Mouse (Mus musculus): ENCODE results near the gene Tgfbr2. TPM values are rescaled to one million over a fixed set of nuclear protein-coding genes. Genes with fewer than 3 reads are reported as not detected.

The Tgfbr2 gene
- polyA plus RNA-seq, 1 experiment from 2014 or later, result 49.6 TPM

DNA sequence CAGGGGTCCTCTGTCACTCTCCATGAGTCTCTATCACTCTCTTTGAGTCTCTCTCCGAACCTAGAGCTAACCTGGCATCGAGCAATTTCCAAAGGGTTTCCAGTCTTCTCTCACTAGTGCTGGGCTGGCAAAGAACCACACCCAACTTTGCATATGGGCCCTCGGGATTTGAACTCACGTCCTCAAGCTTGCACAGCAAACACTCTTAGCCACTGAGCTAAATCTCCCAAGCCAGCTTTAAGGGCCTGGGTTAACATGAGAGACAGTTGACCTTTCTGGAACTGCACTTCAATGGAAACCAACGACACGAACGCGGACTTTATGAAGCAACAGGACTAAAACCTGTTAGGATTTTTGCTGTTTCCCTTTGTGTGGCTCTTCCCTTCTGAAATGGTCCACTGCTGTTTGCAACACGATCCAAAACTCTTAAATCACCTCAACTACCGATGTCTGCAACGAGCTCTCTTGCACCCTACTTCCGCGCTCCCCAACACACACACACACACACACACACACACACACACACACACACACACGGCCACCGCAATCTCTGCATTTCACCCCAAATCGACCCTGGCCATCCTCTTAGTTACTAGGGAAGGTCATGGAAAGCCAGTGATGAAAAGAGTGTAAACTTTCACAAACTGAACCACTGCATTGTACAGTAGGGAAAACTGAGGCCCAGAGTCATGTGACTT lies 1.5 kb downstream of the Tgfbr2 start:
- H3K27ac ChIP-seq (replicated peaks), result peak overlapping the region; percentile 97
- H3K4me2 ChIP-seq (replicated peaks), result peak overlapping the region; percentile 77
- peaks cover 52% of the 10 kb centered on the region for H3K4me1 ChIP-seq
- no peaks in the 10 kb centered on the region for H3K27me3 ChIP-seq
- H3K36me3 ChIP-seq, result no peaks in the 10 kb centered on the region
- no peak for ATAC-seq (ENCODE audit: insufficient number of reproducible peaks, low FRiP score, low TSS enrichment, low read depth)
- peak overlapping the region; percentile 95 for H3K9ac ChIP-seq
- H3K9me3 ChIP-seq (replicated peaks), result no peaks in the 10 kb centered on the region
- WGBS, result 71% methylated on average over 16 of the region's 16 CpGs
- peak overlapping the region; percentile 83 for H3K4me3 ChIP-seq (replicated peaks)

GRCm38 (mm10) chr9:116173059-116173458 lies 2.1 kb downstream of the Tgfbr2 start:
- Histone ChIP-seq H3K4me1 (peaks cover 55% of the 10 kb centered on the region), H3K27ac (replicated peaks) (peak overlapping the region; percentile 77), H3K36me3 (no peaks in the 10 kb centered on the region), H3K4me3 (replicated peaks) (peak overlapping the region; percentile 83), H3K27me3 (no peaks in the 10 kb centered on the region), H3K9me3 (replicated peaks) (no peaks in the 10 kb centered on the region), H3K9ac (0 out of 2 replicates have a peak overlapping the region, but pooled peaks have one; percentile 0), H3K4me2 (replicated peaks) (peak overlapping the region; percentile 77)
- WGBS, result 47% methylated on average over 6 of the region's 6 CpGs
- ATAC-seq (ENCODE audit: insufficient number of reproducible peaks, low FRiP score, low TSS enrichment, low read depth), result no peak

GRCm38 (mm10) chr9:116169067-116169466 lies 6.1 kb downstream of the Tgfbr2 start:
- ATAC-seq (ENCODE audit: insufficient number of reproducible peaks, low FRiP score, low TSS enrichment, low read depth), result no peak
- Histone ChIP-seq H3K4me2 (replicated peaks) (no peak overlapping the region), H3K4me3 (replicated peaks) (no peak overlapping the region), H3K9ac (no peak overlapping the region), H3K27ac (replicated peaks) (no peak overlapping the region), H3K36me3 (no peaks in the 10 kb centered on the region; the same call in 1 of the 2 replicates), H3K9me3 (replicated peaks) (no peaks in the 10 kb centered on the region), H3K4me1 (peaks cover 74% of the 10 kb centered on the region), H3K27me3 (no peaks in the 10 kb centered on the region)
- WGBS, result 53% methylated on average over 6 of the region's 6 CpGs

GRCm38 (mm10) chr9:116167304-116167880 lies 7.8 kb downstream of the Tgfbr2 start:
- Histone ChIP-seq H3K36me3 (peaks cover 3% of the 10 kb centered on the region), H3K4me1 (peaks cover 66% of the 10 kb centered on the region), H3K9ac (no peak overlapping the region), H3K27me3 (no peaks in the 10 kb centered on the region), H3K4me3 (replicated peaks) (no peak overlapping the region), H3K9me3 (replicated peaks) (no peaks in the 10 kb centered on the region), H3K27ac (replicated peaks) (peak overlapping the region; percentile 66), H3K4me2 (replicated peaks) (no peak overlapping the region)
- ATAC-seq (ENCODE audit: insufficient number of reproducible peaks, low FRiP score, low TSS enrichment, low read depth), result no peak
- 50% methylated on average over 6 of the region's 6 CpGs for WGBS

DNA sequence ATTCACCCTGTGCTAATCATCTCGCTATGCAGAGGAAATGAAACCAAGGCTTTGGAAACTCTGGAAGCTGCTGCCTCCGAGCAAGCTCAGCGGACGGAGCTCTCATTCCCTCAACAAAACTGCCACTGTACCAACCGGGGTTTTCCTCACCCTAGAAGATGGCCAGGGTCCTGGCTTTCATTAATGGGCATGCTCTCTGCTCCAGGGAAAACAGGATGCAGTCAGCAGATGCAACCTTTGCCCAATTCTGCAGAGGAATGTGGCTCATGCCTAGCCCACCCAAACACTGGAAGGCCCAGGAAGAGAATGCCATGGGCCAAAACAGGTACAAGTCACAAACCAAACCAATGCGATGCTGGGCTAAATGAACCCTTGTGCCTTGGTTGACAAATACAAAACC lies 8.8 kb downstream of the Tgfbr2 start:
- 45% methylated on average over 6 of the region's 6 CpGs for WGBS
- Histone ChIP-seq H3K27me3 (no peaks in the 10 kb centered on the region), H3K36me3 (peaks cover 3% of the 10 kb centered on the region), H3K4me2 (replicated peaks) (no peak overlapping the region), H3K9ac (no peak overlapping the region), H3K9me3 (replicated peaks) (no peaks in the 10 kb centered on the region), H3K27ac (replicated peaks) (peak overlapping the region; percentile 66), H3K4me1 (peaks cover 57% of the 10 kb centered on the region), H3K4me3 (replicated peaks) (no peak overlapping the region)
- ATAC-seq (ENCODE audit: insufficient number of reproducible peaks, low FRiP score, low TSS enrichment, low read depth), result no peak

DNA sequence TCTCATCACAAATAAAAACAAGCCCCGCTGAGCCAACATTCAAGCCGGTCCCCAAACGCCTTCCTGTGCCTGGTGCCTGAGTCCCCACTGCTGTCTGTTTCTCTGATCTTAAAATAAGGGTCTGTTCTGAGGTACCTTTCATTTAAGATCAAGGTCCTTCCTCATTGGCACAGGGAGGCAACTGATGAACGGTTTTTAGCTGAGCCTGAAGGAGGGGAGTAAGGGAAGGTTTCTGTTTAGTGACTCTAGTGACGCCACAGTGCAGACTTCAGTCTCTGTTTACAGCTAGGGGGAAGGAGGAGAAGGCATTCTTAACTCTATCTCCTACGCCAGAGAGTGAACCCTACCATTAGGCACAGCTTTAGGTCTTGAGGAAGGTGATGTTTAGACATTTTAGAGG lies 11.3 kb downstream of the Tgfbr2 start:
- Histone ChIP-seq H3K4me3 (replicated peaks) (no peak overlapping the region), H3K27ac (replicated peaks) (no peak overlapping the region), H3K4me2 (replicated peaks) (no peak overlapping the region), H3K9ac (no peak overlapping the region), H3K4me1 (peaks cover 42% of the 10 kb centered on the region), H3K9me3 (replicated peaks) (no peaks in the 10 kb centered on the region), H3K36me3 (peaks cover 3% of the 10 kb centered on the region), H3K27me3 (no peaks in the 10 kb centered on the region)
- WGBS, result 79% methylated on average over 6 of the region's 6 CpGs
- ATAC-seq (ENCODE audit: insufficient number of reproducible peaks, low FRiP score, low TSS enrichment, low read depth), result no peak

DNA sequence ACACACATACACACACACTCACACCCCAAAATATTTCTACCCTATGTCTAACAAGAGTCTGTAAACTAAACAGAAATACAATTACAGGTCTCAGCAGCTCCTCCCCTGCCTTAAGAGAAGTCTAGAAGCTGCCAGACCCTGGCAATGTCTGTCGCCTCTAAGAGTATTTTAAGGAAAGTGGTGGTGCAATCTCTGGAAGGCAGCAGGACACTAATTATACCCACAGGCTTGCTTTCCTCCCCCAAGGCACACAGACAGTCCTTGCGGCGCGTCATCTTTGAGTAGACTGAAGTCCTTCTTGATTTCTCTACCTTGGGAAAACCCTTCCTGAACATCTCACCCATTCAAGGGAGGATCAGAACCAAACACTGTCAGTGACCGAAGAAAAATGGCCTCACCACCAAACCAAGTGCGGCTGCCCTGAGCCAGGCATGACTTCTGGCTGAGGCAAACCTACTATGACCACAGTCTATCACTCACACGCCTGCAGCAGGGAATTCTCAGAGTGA lies 12.2 kb downstream of the Tgfbr2 start:
- Histone ChIP-seq H3K9me3 (replicated peaks) (no peaks in the 10 kb centered on the region), H3K4me2 (replicated peaks) (no peak overlapping the region), H3K27ac (replicated peaks) (no peak overlapping the region), H3K4me1 (peaks cover 35% of the 10 kb centered on the region), H3K9ac (no peak overlapping the region), H3K4me3 (replicated peaks) (no peak overlapping the region), H3K36me3 (peaks cover 3% of the 10 kb centered on the region), H3K27me3 (no peaks in the 10 kb centered on the region)
- WGBS, result 86% methylated on average over 7 of the region's 7 CpGs
- ATAC-seq (ENCODE audit: insufficient number of reproducible peaks, low FRiP score, low TSS enrichment, low read depth), result no peak

- Histone ChIP-seq H3K4me1 (peaks cover 14% of the 10 kb centered on the region; the same call in 1 of the 2 replicates), H3K9ac (no peak overlapping the region), H3K4me2 (replicated peaks) (no peak overlapping the region), H3K9me3 (replicated peaks) (no peaks in the 10 kb centered on the region), H3K36me3 (peaks cover 7% of the 10 kb centered on the region), H3K27ac (replicated peaks) (no peak overlapping the region), H3K4me3 (replicated peaks) (no peak overlapping the region), H3K27me3 (no peaks in the 10 kb centered on the region)
- WGBS, result 77% methylated on average over 7 of the region's 7 CpGs
- 0 out of 2 replicates have a peak, but pooled peaks have one; percentile 29 for ATAC-seq (ENCODE audit: insufficient number of reproducible peaks, low FRiP score, low TSS enrichment, low read depth)
Observed at GRCm38 (mm10) chr9:116160860-116161259, 14.3 kb downstream of the Tgfbr2 start.

- Histone ChIP-seq H3K27ac (replicated peaks) (no peak overlapping the region), H3K9me3 (replicated peaks) (no peaks in the 10 kb centered on the region), H3K4me2 (replicated peaks) (no peak overlapping the region), H3K4me3 (replicated peaks) (no peak overlapping the region), H3K36me3 (peaks cover 14% of the 10 kb centered on the region), H3K4me1 (0 out of 2 replicates have a peak, but pooled peaks cover 9% of the 10 kb centered on the region), H3K9ac (no peak overlapping the region), H3K27me3 (no peaks in the 10 kb centered on the region)
- ATAC-seq (ENCODE audit: insufficient number of reproducible peaks, low FRiP score, low TSS enrichment, low read depth), result no peak
- 90% methylated on average over 3 of the region's 3 CpGs for WGBS
Observed at GRCm38 (mm10) chr9:116160067-116160466, 15.1 kb downstream of the Tgfbr2 start.

DNA sequence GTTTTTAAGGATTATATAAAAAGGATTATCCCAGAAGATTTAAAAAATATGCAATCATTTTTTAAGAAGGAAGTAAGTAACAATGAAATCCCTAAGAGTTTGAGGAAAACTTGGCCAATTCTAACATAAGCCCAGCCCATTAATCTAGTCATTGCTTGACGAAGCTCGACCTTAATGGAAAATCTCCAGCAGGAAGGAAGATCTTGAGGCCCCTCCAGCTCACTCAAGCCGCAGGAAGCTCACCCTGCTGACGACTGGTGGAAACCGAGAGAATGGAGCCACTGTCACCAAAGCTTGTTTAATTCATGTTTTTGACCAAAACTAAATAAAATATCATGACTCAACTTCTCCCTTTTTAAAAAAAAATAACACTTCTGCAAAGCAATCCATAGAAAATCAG lies 18.7 kb downstream of the Tgfbr2 start:
- H3K9me3 ChIP-seq (replicated peaks), result no peaks in the 10 kb centered on the region
- H3K4me1 ChIP-seq, result peaks cover 39% of the 10 kb centered on the region
- no peak overlapping the region for H3K9ac ChIP-seq
- no peak overlapping the region for H3K27ac ChIP-seq (replicated peaks)
- H3K36me3 ChIP-seq, result peaks cover 18% of the 10 kb centered on the region
- no peak overlapping the region for H3K4me2 ChIP-seq (replicated peaks)
- ATAC-seq (ENCODE audit: insufficient number of reproducible peaks, low FRiP score, low TSS enrichment, low read depth), result no peak
- H3K4me3 ChIP-seq (replicated peaks), result no peak overlapping the region
- 77% methylated on average over 5 of the region's 5 CpGs for WGBS
- H3K27me3 ChIP-seq, result no peaks in the 10 kb centered on the region

- H3K9ac ChIP-seq, result no peak overlapping the region
- H3K9me3 ChIP-seq (replicated peaks), result no peaks in the 10 kb centered on the region
- peaks cover 18% of the 10 kb centered on the region for H3K36me3 ChIP-seq
- no peak overlapping the region for H3K4me2 ChIP-seq (replicated peaks)
- no peaks in the 10 kb centered on the region for H3K27me3 ChIP-seq
- ATAC-seq (ENCODE audit: insufficient number of reproducible peaks, low FRiP score, low TSS enrichment, low read depth), result peak; percentile 77; the same call in 1 of the 2 replicates
- no peak overlapping the region for H3K4me3 ChIP-seq (replicated peaks)
- H3K4me1 ChIP-seq, result peaks cover 56% of the 10 kb centered on the region
- WGBS, result 48% methylated on average over 4 of the region's 4 CpGs
- H3K27ac ChIP-seq (replicated peaks), result peak overlapping the region; percentile 74
Observed at GRCm38 (mm10) chr9:116152878-116153277, 22.3 kb downstream of the Tgfbr2 start.

All from embryonic facial prominence, embryonic 15.5 days (tissue).